Mouse (Mus musculus) cerebellum, adult 18-20 months (tissue): Measurements from ENCODE around the gene Rgs16.
A peak's percentile ranks its signal among the peaks of the same experiment; 100 is the strongest.

ENCODE experiments used
- DNase-seq, 2 experiments: peaks; one replicate each; pipeline ENCODE4 v3.0.0; 2021

Rgs16 gene

DNA sequence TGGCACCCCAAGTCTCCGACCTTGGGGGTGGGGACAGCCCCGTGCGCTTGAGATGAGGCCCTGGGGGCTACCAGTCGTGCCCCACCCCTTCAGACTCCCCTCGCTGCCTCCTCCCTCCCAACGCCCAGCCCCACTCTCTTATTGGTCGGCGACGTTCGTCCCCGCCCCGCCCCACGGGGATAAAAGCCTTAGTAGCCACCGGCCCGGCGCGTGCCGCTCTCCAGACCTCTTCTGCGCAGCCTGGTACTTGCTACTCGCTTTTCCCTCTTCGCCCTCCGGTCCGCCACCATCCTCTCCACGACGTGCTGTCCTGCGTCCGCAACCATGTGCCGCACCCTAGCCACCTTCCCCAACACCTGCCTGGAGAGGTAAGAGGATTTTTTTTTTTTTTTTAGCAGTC lies at the start of gene Rgs16:
Gene Rgs16, plus strand, starts transcription at position 205 of the 400 bp plus-strand sequence.
- peak; percentile 90 to 92 for DNase-seq

DNA sequence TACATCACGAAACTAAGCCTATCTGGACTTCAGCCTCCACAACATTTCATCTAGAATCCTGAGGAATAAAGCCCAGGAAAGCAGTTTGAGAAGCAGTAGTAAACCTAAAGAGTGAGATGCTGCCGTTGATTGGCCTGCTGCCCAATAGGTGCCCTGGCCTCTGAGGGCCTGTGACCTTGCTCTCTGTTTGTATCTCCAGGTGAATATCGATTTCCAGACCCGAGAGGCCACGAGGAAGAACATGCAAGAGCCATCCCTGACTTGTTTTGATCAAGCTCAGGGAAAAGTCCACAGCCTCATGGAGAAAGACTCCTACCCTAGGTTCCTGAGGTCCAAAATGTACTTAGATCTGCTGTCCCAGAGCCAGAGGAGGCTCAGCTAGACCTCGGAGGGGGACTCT lies 47.6 kb upstream of the Rgs16 start:
- DNase-seq = no peak

DNA sequence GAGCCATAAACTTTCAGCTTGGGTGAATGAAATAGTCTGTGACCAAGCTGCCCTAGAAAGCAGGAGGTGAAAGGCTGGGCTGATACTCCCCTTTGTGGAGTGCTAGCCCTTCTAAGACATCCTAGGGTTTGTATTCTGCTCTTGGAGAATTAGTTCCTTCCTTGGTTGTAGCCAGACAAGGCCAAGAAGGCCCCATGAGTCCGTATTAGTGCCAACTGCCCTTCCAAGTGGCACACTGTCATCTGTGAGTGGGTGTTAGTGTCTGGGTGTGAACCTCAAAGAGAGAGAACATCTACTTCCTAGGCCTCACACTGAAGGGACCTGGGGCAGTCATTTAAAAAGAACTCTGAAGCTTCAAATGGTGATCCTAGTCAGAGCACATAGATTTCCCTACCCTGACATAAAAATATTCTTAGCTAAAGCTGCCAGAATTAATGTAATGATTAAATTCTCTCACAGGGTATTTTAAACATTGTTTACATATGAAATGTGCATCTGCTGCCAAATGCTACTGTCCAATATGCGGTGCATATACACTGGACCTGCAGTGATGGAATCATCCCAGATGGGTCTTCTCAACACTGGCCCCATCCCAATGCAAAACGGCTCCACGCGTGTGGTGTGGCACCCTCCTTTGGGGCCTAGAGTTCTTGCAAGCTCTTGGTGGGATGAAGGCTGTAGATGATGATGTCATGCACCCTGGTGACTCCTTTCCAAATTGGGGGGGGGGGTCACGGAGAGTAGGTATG lies 45.6 kb upstream of the Rgs16 start:
- no peak for DNase-seq

DNA sequence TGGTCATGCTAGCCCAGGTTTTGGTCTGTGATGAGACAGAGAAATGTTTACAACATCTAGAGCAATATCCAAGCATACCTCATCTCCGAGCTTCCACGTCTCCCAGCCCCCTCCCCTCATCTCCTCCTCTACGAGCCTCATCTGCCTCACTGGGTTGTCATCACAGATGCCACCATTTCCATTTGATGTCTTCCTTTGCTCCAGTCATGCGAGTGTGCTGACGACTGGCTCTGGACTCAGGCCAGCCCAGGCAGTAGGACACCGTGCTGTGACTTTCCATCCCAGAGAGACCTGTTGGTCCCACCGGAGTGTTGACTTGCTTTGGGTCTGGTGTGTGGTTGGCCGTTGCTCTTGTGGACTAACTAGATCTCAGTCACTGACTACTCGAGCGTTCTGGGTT lies 44.8 kb upstream of the Rgs16 start:
- DNase-seq = no peak

DNA sequence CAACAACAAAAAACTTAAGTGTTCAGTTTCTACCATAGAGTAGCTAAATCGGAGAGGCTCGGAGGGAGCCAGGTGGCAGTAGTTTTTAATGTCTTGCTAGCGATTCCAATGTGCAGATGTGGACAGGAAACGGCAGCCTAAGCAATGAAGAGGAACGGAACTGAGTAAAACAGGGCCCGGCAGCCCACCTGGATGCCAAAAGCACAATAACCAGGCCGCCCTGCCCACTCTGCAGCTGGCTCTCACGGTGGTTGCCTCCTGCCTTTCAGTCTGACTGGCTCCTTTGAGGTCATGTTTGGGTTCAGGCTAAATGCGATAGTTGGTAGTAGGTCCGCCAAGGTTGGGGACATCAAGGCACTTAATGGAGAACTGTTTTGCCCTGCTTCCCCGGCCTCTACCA lies 44.1 kb upstream of the Rgs16 start:
- DNase-seq = no peak

DNA sequence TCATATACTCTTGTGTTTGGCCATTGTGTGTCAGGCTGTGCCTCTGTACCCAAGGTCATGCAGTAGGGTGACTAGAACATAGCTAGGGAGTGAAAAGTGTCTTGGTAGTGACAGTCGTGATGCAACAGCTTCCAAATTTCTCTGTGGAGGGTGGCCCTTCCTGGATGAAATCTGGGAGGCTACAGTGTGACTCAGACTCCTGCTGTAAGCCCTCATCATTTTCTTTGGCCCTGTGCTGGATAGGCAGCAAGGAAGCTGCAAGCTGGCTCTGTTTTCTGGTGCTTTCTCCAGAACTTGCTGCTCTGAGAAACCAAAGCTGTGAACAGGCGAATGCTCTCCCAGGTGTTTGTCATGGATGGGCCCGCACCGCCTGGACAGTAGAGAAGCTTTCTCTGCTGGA lies 43.6 kb upstream of the Rgs16 start:
- DNase-seq = no peak

DNA sequence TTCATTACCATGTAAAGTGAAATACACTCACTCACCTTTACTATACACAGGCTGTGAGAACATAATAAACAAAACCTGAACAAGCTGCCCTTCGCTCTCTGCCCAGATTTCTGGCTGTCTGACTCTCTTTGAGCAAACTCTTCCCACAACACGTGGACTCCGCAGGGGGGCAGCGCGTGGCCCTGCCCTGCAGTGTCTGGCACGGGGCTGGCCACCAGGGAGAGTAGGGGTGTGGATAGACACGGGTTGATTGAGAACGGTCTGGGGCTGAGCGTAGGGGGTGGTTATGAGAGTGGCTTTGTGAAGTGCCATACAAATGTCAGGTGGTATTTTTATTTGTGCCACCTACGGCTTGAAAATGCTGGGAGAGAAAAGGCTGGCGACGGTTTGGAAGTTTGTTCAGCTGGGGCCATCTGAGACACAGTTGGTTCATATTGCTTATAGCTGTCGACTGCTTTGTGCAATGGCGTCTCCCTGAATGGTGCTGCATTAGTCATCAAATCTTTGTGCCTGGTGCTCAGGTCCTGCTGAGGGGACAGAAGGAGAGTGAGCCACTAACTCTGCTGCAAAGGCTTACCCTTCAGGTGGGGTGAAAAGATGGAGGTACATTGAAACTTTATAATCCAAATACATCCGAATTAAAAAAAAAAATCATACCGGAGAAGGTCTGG lies 42.4 kb upstream of the Rgs16 start:
- DNase-seq = peak; percentile 61 to 65

DNA sequence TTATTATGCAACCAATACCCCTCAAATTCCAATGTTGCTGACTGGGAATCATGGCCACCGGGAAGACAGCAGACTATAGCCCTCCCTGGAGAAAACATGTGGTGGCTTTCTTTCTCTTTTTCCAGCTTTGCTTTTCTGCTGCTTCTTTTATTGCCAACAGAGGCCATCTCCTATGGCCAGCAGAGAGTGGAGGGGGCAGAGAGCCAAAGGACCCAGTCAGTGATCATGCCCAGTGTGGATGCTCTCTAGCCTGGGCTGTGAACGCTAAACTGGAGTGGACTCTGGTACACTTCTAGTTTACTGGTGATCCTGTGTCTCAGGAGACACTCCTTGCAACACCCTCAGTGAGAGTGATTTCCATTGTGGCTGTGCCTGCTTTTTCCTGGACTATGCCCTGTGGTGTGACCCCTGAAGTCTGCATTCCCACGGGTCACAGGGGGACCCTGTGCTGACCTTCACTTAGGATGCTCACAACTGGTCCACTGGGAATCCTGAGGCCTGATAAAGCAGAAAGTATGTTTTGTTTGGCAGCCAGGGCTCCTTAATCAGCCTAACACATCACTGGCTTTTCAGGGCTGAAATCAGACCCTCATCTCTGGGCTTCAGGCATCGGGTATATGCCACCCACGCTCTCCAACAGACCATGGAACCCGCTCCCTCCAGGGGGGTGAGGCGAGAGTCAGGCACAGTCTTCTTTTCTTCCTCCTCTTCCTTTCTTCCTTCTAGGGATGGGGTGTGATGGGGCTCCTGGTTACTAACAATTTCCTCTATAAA lies 41.7 kb upstream of the Rgs16 start:
- peak in 1 of 2 experiments; percentile 38 for DNase-seq

DNA sequence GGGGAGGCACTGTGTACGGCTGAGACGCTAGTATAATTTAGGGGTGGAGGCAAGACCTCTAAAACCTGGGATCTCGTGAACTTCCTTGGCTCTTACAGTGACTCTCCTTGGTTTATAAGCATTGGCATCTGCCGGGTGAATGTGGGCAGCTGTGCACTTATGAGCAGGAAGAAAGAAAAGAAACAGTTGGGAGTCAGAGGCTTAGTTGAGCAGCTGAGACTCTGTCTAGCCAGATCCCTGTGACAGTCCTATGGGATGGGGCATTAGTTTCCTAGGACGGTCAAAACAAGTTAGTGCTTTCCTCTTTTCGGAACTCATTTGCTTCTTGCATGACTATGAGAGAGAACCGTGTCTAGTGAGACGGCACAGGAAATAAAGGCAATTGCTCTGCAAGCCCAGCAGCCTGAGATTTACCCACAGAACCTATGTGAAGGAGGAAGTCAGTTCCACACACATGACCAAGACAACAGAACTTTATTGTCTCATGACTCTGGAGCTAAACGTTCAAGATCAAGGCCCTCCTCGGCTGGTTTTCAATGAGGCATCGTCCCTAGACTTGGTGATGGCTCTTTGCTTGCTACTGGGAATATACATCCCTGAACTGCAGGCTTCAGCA lies 39.6 kb upstream of the Rgs16 start:
- no peak for DNase-seq

DNA sequence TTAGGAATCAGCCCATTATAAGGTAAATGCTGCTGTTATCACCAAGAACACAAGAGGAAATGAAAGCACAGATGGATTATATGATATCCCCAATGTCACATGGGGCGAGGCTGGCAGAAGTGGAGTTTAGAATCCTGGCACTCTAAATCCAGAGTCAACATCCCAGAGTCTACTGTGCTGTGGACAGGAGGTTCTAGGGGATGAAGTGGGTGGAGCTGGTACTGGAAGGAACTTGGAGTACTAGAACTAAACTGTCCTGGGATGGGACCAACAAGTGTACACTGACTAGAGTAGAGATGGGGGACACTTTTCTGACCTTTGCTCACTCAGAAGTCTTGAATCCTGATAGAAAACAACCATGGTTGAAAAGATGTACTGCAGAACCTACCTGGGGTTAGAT lies 38.7 kb upstream of the Rgs16 start:
- DNase-seq = no peak

DNA sequence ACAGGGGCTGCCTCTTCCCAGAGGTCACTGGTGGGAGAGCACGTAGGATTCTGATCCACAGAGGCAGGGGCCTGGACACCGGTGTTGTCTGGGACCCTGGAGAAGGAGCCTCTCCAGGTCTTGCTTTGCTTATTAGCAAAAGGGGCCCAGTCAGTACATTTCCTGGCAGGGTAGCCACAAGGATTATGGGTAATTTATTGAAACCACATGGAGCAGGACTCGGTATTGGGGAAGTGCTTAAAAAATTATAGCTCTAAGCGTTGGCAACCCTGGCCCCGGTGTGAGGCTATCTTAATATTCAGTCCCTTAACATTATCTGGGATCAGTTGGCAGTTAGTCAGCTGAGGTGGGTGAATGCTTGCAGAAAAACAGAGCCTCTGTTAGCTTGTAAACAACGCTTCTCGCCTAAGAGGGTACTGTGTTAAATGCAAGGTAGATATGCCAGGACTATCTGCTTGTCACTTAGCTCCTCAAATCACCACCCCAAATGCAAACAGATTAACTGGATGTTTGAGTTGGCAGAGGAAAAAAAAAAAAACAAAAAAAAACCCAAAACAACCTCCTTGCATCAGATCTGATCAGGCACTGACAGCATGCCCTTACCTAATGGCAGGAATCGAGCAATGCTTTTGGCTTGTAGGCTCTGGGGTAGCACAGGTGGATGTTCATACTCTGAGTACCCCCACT lies 37.8 kb upstream of the Rgs16 start:
- no peak for DNase-seq

DNA sequence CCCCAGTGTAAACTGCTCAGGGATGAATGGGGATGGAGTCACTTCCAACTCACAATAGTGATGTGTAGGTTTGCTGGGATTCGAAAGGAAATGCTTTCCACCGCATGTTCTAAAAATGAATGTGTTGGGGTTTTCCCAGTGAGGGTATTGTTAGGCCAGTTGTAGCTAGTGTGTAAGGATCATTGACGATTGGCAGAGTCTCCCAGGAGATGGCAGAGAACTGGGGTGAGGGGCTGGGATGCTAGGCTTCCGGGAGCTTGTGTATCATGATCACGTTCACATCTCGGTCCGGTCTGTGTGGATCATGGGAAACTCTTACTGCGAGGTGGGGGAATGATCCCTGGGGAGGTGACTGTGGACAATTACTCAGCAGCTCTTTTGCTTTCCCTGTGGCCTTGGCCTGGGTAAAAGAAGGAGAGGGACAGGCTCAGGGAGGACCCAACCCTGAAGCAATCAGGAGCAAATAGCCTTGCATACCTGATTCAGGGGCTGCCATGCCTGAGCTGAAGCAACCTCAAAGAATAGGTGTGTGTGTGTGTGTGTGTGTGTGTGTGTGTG lies 37.2 kb upstream of the Rgs16 start:
- no peak for DNase-seq

DNA sequence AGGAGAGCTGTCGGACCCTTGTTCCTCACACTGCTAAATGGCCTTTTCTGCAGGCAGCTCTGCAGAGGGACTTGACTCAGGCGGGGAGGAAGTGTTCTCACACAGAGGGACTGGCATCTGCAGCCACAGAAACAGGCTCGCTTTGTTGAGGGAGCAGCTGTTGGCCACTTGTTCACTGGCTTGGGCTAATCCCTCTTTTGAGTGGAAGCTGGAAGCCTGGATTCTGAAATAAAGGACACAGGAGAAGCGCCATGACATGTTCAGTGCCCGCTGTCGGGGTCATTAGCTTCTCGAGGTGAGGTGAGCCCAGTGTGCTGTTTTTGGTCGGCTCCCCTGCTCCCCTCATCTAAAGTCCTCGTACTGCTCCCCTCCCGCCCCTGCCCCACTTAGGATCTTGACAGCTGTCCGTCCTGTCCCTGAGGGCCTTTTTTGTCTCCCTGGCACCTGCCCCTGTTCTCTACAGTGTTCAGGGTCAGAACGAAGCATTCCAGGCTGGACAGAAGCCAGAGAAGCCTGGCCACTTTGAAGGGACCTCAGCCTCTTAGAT lies 36.6 kb upstream of the Rgs16 start:
- no peak for DNase-seq

DNA sequence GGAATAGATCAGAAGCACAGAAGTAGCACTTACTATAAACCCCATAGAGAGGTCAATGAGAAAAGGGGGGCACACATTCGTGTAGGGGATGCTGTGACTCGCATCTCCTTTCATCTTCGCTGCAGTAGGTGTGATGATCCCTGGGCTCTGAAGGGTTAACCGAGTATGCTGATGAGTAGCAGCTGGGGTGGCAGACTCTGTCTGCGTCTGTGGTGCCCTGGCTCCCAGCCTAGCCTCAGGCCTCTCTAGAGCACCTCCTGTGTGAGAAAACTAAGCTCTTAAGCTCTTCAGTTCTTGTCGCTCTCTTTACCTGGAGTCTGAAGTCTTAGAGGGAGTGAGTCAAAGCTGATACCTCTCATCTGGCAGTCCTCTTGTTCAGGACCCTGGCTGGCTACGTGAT lies 36.0 kb upstream of the Rgs16 start:
- DNase-seq = no peak

DNA sequence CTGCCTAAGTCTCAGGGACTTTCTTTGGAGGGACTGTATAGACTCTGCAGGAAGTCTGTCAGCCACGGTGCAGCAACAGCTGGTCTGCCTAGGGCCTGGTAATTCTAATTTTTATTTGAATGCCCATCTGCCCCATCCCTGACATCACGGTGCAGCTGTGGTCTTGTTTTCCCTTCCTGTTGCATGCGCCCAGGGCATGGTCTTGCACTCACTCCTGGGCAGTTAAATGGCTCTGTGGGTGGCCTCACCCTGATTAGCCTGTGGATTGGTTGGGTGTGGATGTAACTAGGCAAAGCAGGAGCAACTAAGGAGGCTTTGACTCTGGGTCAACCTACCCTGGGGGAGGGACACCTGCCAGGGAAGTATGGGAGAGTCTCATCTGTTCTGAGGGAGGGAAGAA lies 35.2 kb upstream of the Rgs16 start:
- no peak for DNase-seq

DNA sequence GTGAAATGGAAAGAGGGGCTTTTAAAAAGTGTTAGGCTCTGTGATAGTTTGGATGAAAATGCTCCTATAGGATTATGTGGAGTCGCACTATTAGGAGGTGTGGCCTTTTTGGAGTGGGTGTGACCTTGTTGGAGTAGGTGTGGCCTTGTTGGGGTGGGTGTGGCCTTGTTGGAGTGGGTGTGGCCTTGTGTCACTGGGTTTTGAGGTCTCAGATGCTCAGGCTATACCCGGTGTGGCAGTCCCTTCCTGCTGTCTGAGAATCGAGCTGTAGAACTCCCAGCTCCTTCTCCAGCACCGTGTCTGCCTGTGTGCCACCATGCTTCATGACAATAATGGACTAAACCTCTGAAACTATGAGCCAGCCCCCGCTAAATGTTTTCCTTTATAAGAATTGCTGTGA lies 31.5 kb upstream of the Rgs16 start:
- DNase-seq = no peak

DNA sequence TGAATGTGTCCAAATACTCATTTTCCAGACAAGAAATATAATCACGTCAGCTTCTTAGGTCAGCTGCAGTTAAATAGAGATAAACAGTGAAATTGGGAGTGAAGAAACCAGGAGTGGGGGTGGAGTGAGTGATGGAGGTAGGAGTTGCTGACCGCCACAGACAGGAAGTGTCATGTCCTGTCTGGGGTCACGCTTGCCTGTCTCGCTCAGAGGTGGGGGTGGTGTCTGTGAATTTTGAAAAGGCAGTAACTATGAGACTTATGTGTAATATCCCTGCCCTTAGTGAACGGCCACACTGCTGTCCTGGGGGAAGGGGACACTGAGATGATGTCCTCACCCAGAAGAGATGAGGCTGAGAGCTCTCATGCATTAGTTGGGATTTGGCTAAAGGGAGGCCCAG lies 30.7 kb upstream of the Rgs16 start:
- no peak for DNase-seq

DNA sequence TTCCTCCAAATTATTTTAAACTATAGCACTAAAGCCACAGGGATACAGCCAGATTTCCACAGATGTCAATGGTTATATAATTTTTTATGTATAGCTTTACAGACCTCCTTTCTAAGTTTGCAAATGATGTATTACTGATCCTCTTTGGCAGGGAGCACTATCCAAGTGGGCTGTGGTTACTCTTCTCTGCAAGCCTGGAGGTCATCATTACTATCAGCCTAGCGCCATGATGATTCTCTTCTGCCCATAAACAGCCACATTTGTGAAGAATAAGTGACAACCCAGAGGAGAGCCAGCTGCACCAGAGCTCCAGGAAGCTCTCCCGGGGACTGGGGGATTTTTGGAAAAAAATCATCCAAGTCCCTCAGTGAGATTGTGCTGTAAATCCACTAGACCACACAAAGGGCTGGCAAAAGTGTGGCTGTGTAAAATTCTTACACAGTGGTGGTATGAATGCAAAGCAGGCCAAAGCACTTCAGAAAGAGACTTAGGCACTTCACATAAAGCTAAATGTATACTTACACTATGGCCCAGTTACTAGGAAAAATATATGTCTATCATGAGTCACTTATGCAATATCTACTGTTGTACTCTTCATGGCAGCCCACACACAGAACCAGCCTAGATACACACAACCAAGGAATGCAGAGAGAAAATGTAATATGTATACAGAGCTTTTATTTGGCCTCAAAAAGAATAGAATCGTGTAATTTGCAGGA lies 28.4 kb upstream of the Rgs16 start:
- DNase-seq = no peak

DNA sequence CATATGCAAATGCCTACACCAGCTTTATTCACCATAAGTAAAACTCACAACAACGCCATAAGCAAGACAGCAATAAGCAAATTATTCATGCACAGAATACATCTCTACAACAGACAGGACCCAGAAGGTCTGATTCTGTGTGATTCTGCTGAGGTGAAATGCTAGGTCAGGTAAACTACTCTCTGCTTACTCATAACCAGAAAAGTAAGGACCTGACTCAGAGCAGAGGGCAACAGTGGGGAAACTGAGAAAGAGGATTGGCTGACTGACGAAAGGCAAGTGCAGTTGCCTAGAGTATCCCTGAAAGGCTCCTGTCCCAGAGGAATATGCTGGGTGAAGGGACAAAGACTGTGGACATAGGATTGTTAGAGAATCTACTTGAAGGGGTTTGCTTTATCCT lies 27.5 kb upstream of the Rgs16 start:
- no peak for DNase-seq

DNA sequence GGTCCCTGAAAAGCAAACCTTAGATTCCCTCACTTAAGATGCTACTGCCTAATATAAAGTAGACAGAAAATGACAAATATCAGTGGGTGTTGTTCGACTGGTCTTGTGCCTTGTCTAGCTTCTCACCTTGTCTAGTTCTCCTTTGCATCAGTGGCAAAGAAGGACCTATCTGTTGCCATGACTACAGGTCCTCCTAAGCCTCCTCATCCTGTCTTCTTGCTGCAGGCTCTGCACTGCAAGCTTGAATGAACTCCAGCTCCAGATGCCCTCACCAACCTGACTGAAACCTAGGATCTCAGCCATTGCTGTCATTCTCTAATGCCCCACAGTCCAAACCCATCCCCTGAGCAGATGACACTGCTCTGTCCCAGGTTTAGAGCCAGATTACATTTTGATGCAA lies 22.2 kb upstream of the Rgs16 start:
- no peak for DNase-seq

DNA sequence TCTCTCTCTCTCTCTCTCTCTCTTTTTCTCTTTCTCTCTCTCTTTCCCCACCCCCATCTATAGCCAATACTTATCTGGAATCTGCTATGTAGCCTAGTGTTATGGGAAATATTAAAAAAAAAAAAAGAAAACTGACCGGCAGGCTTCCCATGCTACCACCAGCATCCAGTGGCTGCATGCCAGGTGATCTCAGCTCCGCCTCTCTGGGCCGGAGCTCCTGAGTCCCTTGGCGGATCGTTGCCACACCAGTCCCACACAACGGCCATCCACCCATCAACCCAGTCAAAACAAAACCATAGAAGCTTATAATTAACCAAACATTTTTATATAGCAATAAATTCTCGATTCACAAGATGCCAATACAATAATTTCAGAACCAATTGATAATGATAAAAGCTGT lies 19.2 kb upstream of the Rgs16 start:
- no peak for DNase-seq
